ENCODE assay signal across 24 mouse cellular contexts in genomic region chr9:41741500-41741899, GRCm38 (mm10).
A peak's percentile ranks its signal among the peaks of the same experiment; 100 is the strongest.
DNase-seq lines count a peak whose midpoint lies in the region; ATAC-seq and TF ChIP-seq lines count a peak whose summit lies in the region.
"Had no signal": no experiment of that assay in that cellular context is flagged by ENCODE, and none has a peak within 500 bp of the region (broad histone marks: within the 10 kb centered on the region; RNA-seq: fewer than 3 reads in every experiment).

No protein-coding gene starts in this region.

- TF ChIP-seq CTCF in stomach, postnatal 0 days (IDR thresholded peaks at IDR 0.05; ENCODE audit: low read depth), result no peak
- no peak for TF ChIP-seq CTCF in brain, embryonic 14.5 days (IDR thresholded peaks at IDR 0.05; ENCODE audit: borderline replicate concordance, extremely low read depth, insufficient read depth, insufficient read length)

- peaks cover 21% of the 10 kb centered on the region for H3K4me1 ChIP-seq in forebrain, embryonic 16.5 days (replicated peaks; ENCODE audit: control insufficient read depth, insufficient read depth, low read length)
- H3K4me1 ChIP-seq in forebrain, embryonic 10.5 days, result peaks cover 17% of the 10 kb centered on the region
- peaks cover 10% of the 10 kb centered on the region; the same call in 1 of the 2 replicates for H3K4me1 ChIP-seq in stomach, embryonic 14.5 days (ENCODE audit: control insufficient read depth, insufficient read depth, low read length)
- no peaks in the 10 kb centered on the region for H3K4me1 ChIP-seq in stomach, postnatal 0 days (replicated peaks; ENCODE audit: control insufficient read depth, insufficient read depth)
- H3K4me1 ChIP-seq in midbrain, embryonic 13.5 days (replicated peaks), result peaks cover 15% of the 10 kb centered on the region

- no peak for TF ChIP-seq POLR2A in brain, embryonic 14.5 days (IDR thresholded peaks at IDR 0.05; ENCODE audit: borderline replicate concordance, extremely low read depth, insufficient read depth, insufficient read length, poor library complexity, severe bottlenecking)

- H3K4me3 ChIP-seq in forebrain, embryonic 16.5 days (replicated peaks; ENCODE audit: low read length), result no peak overlapping the region
- no peak overlapping the region for H3K4me3 ChIP-seq in forebrain, embryonic 10.5 days
- H3K4me3 ChIP-seq in stomach, embryonic 14.5 days (ENCODE audit: low read depth, low read length), result no peak overlapping the region
- no peak overlapping the region for H3K4me3 ChIP-seq in stomach, postnatal 0 days (ENCODE audit: low read depth, low read length)
- no peak overlapping the region for H3K4me3 ChIP-seq in midbrain, embryonic 13.5 days (replicated peaks)
- H3K4me3 ChIP-seq: heart, embryonic 15.5 days; kidney, embryonic 15.5 days; limb, embryonic 13.5 days; lung, embryonic 15.5 days; midbrain, embryonic 15.5 days; myocyte; neural tube, embryonic 13.5 days had no signal

- no peaks in the 10 kb centered on the region for H3K9me3 ChIP-seq in forebrain, embryonic 16.5 days (ENCODE audit: control insufficient read depth, low read length)
- H3K9me3 ChIP-seq in forebrain, embryonic 10.5 days, result no peaks in the 10 kb centered on the region
- H3K9me3 ChIP-seq in stomach, embryonic 14.5 days (ENCODE audit: control insufficient read depth, low read depth, low read length), result no peaks in the 10 kb centered on the region
- no peaks in the 10 kb centered on the region for H3K9me3 ChIP-seq in stomach, postnatal 0 days (ENCODE audit: control insufficient read depth, low read length)
- no peaks in the 10 kb centered on the region for H3K9me3 ChIP-seq in midbrain, embryonic 13.5 days
- H3K9me3 ChIP-seq: heart, embryonic 15.5 days; kidney, embryonic 15.5 days; limb, embryonic 13.5 days; lung, embryonic 15.5 days; midbrain, embryonic 15.5 days; neural tube, embryonic 13.5 days had no signal

- H3K27ac ChIP-seq in forebrain, embryonic 16.5 days (ENCODE audit: low read length), result peak overlapping the region; percentile 19; the same call in 1 of the 2 replicates
- no peak overlapping the region for H3K27ac ChIP-seq in forebrain, embryonic 10.5 days
- H3K27ac ChIP-seq in stomach, embryonic 14.5 days (ENCODE audit: low read length), result peak overlapping the region; percentile 22; the same call in 1 of the 2 replicates
- H3K27ac ChIP-seq in stomach, postnatal 0 days (replicated peaks), result no peak overlapping the region
- no peak overlapping the region for H3K27ac ChIP-seq in midbrain, embryonic 13.5 days
- H3K27ac ChIP-seq: heart, embryonic 15.5 days; hindbrain, embryonic 14.5 days; kidney, embryonic 15.5 days; limb, embryonic 13.5 days; liver, embryonic 14.5 days; lung, embryonic 15.5 days; midbrain, embryonic 15.5 days; neural tube, embryonic 13.5 days had no signal

- WGBS in forebrain, embryonic 16.5 days, result 57% methylated on average over 5 of the region's 5 CpGs
- WGBS in forebrain, embryonic 10.5 days, result 89% methylated on average over 5 of the region's 5 CpGs
- 27% methylated on average over 5 of the region's 5 CpGs for WGBS in stomach, embryonic 14.5 days
- 40% methylated on average over 5 of the region's 5 CpGs for WGBS in stomach, postnatal 0 days
- WGBS in midbrain, embryonic 13.5 days, result 91% methylated on average over 5 of the region's 5 CpGs

- no peak for DNase-seq in forebrain, embryonic 10.5 days (ENCODE audit: extremely low spot score, low spot score)
- no peak for DNase-seq in stomach, postnatal 0 days (ENCODE audit: low spot score)
- DNase-seq in brain, embryonic 14.5 days (ENCODE audit: low read depth), result peak; percentile 65
- no peak for DNase-seq in embryo, embryonic 10.5 days (ENCODE audit: low spot score)
- DNase-seq: cerebellum, adult 9-10 months; heart, postnatal 4 days; kidney, postnatal 36 days; lung, postnatal 4 days; retina, postnatal 1 day; right cerebral cortex, postnatal 4 days had no signal

- H3K36me3 ChIP-seq in forebrain, embryonic 16.5 days (ENCODE audit: control insufficient read depth, insufficient read depth), result no peaks in the 10 kb centered on the region
- no peaks in the 10 kb centered on the region for H3K36me3 ChIP-seq in forebrain, embryonic 10.5 days (replicated peaks)
- H3K36me3 ChIP-seq in stomach, embryonic 14.5 days (ENCODE audit: control insufficient read depth, insufficient read depth, low read length), result no peaks in the 10 kb centered on the region
- no peaks in the 10 kb centered on the region for H3K36me3 ChIP-seq in stomach, postnatal 0 days (ENCODE audit: control insufficient read depth, insufficient read depth, low read length)
- H3K36me3 ChIP-seq in midbrain, embryonic 13.5 days, result no peaks in the 10 kb centered on the region
- H3K36me3 ChIP-seq: heart, embryonic 15.5 days; kidney, embryonic 15.5 days; limb, embryonic 13.5 days; lung, embryonic 15.5 days; midbrain, embryonic 15.5 days; neural tube, embryonic 13.5 days had no signal

- no peak overlapping the region for H3K9ac ChIP-seq in forebrain, embryonic 16.5 days (replicated peaks; ENCODE audit: low read depth, low read length)
- H3K9ac ChIP-seq in stomach, embryonic 14.5 days (replicated peaks; ENCODE audit: low read depth, low read length), result no peak overlapping the region
- H3K9ac ChIP-seq in stomach, postnatal 0 days (ENCODE audit: low read length), result no peak overlapping the region
- no peak overlapping the region for H3K9ac ChIP-seq in midbrain, embryonic 13.5 days (replicated peaks)
- H3K9ac ChIP-seq: heart, embryonic 15.5 days; hindbrain, embryonic 14.5 days; kidney, embryonic 15.5 days; limb, embryonic 13.5 days; liver, embryonic 14.5 days; lung, embryonic 15.5 days; midbrain, embryonic 15.5 days; neural tube, embryonic 13.5 days had no signal

- ATAC-seq in forebrain, embryonic 16.5 days, result no peak
- ATAC-seq in stomach, embryonic 14.5 days (ENCODE audit: insufficient number of reproducible peaks, insufficient read depth, low FRiP score, low read depth), result peak; percentile 46; the same call in 1 of the 2 replicates
- ATAC-seq in stomach, postnatal 0 days (ENCODE audit: low FRiP score, low TSS enrichment), result no peak
- no peak for ATAC-seq in midbrain, embryonic 13.5 days
- ATAC-seq: activated CD4-positive, CD25-positive, alpha-beta regulatory T cell, adult 4 months; intestine, postnatal 0 days; midbrain, embryonic 15.5 days had no signal

- H3K4me2 ChIP-seq in forebrain, embryonic 16.5 days (ENCODE audit: low read length), result no peak overlapping the region
- H3K4me2 ChIP-seq in stomach, embryonic 14.5 days (replicated peaks; ENCODE audit: low read depth, low read length), result no peak overlapping the region
- no peak overlapping the region for H3K4me2 ChIP-seq in stomach, postnatal 0 days (replicated peaks; ENCODE audit: low read depth)
- no peak overlapping the region for H3K4me2 ChIP-seq in midbrain, embryonic 13.5 days (replicated peaks)
- H3K4me2 ChIP-seq: heart, embryonic 15.5 days; hindbrain, embryonic 14.5 days; kidney, embryonic 15.5 days; limb, embryonic 13.5 days; lung, embryonic 15.5 days; midbrain, embryonic 15.5 days; neural tube, embryonic 13.5 days had no signal

- H3K27me3 ChIP-seq in forebrain, embryonic 16.5 days (replicated peaks; ENCODE audit: control insufficient read depth, insufficient read depth, low read length), result no peaks in the 10 kb centered on the region
- peaks cover 19% of the 10 kb centered on the region for H3K27me3 ChIP-seq in forebrain, embryonic 10.5 days (ENCODE audit: poor library complexity, severe bottlenecking)
- H3K27me3 ChIP-seq in stomach, embryonic 14.5 days (ENCODE audit: control insufficient read depth, insufficient read depth, low read length), result no peaks in the 10 kb centered on the region
- no peaks in the 10 kb centered on the region for H3K27me3 ChIP-seq in stomach, postnatal 0 days (ENCODE audit: control insufficient read depth, insufficient read depth, low read length)
- H3K27me3 ChIP-seq in midbrain, embryonic 13.5 days, result no peaks in the 10 kb centered on the region
- H3K27me3 ChIP-seq: heart, embryonic 15.5 days; kidney, embryonic 15.5 days; limb, embryonic 13.5 days; midbrain, embryonic 15.5 days; neural tube, embryonic 13.5 days had no signal

- TF ChIP-seq EP300 in stomach, postnatal 0 days (optimal IDR thresholded peaks at IDR 0.05), result no peak

Comparison
In these comparisons a context has a peak if more than half of its experiments do, and no peak if none do; other contexts are left out.
1. H3K27ac ChIP-seq: peak in forebrain, embryonic 16.5 days (single experiment) and stomach, embryonic 14.5 days (single experiment); none in forebrain, embryonic 10.5 days (single experiment), stomach, postnatal 0 days (single experiment) and midbrain, embryonic 13.5 days (single experiment).